Mouse (Mus musculus) embryonic facial prominence, embryonic 11.5 days (tissue): ENCODE results near the gene Hsp90b1. TPM values are rescaled to one million over a fixed set of nuclear protein-coding genes. Genes with fewer than 3 reads are reported as not detected.
"Not testable (repeated sequence)": the region's sequence is repeated elsewhere in the genome, so short reads cannot be mapped to it uniquely, and the experiment has no call there.

Experiments used
- ATAC-seq: fragments of 200-750 bp; cut with Nextera tagmentation; replicated peaks from 2 replicates; pipeline ENCODE4 v1.8.0; 2017; ENCODE audit warnings: low read depth; ENCODE audit not compliant: insufficient number of reproducible peaks, low FRiP score, low TSS enrichment
- DNase-seq: peaks from one replicate; pipeline ENCODE4 v3.0.0-alpha.2; 2015; ENCODE audit warnings: low spot score
- H3K27ac ChIP-seq: fragments of 300-500 bp; sonication (generic); replicated peaks from 2 replicates; pipeline ENCODE4 v1.5.1; 2014; ENCODE audit warnings: mild to moderate bottlenecking, low read depth, low read length, control low read depth
- H3K27me3 ChIP-seq: fragments of 300-500 bp; sonication (generic); 2 replicates; pipeline ENCODE4 v1.6.1; 2014; ENCODE audit warnings: mild to moderate bottlenecking, low read length, moderate library complexity, mixed read lengths; ENCODE audit not compliant: control insufficient read depth, insufficient read depth
- H3K36me3 ChIP-seq: fragments of 300-500 bp; sonication (generic); replicated peaks from 2 replicates; pipeline ENCODE4 v1.6.1; 2014; ENCODE audit warnings: low read depth, mild to moderate bottlenecking, low read length, moderate library complexity, mixed read lengths; ENCODE audit not compliant: control insufficient read depth, insufficient read depth
- H3K4me1 ChIP-seq: fragments of 300-500 bp; sonication (generic); 2 replicates; pipeline ENCODE4 v1.6.1; 2014; ENCODE audit warnings: low read length, mixed read lengths; ENCODE audit not compliant: control insufficient read depth, insufficient read depth
- H3K4me2 ChIP-seq: fragments of 300-500 bp; sonication (generic); 2 replicates; pipeline ENCODE4 v1.6.1; 2014; ENCODE audit warnings: low read depth, mild to moderate bottlenecking, control low read depth, low read length, moderate library complexity
- H3K4me3 ChIP-seq: fragments of 300-500 bp; sonication (generic); 2 replicates; pipeline ENCODE4 v1.5.1; 2014; ENCODE audit warnings: low read depth, low read length, control low read depth
- H3K9ac ChIP-seq: fragments of 300-500 bp; sonication (generic); replicated peaks from 2 replicates; pipeline ENCODE4 v1.6.1; 2014; ENCODE audit warnings: mild to moderate bottlenecking, control low read depth, low read length
- H3K9me3 ChIP-seq: fragments of 300-500 bp; sonication (generic); replicated peaks from 2 replicates; pipeline ENCODE4 v1.6.1; 2016; ENCODE audit warnings: mild to moderate bottlenecking, low read length, inconsistent platforms, mixed read lengths; ENCODE audit not compliant: control insufficient read depth
- WGBS: fragments of 180-500 bp; shearing (Covaris S2); extraction: QIAGEN DNeasy Blood & Tissue Kit; methylation state at CpG from one replicate; pipeline ENCODE4 v1.1.7; 2014; 5-methylcytosine and 5-hydroxymethylcytosine counted together
- microRNA-seq: library from miRNA; unstranded; fragments of <30 nt; microRNA quantifications from one replicate; pipeline ENCODE4, GENCODE M21; 2016; ENCODE audit warnings: borderline number of aligned reads
- polyA plus RNA-seq: library from polyadenylated mRNA; unstranded; fragments of >200 nt; fragmentation: Nextera tagmentation; extraction: Ambion mirVana; gene quantifications from 2 replicates; pipeline ENCODE4 v1.2.1, GENCODE M21; 2014

The Hsp90b1 gene
- polyA plus RNA-seq, 1 experiment from 2014 or later = 673 TPM

DNA sequence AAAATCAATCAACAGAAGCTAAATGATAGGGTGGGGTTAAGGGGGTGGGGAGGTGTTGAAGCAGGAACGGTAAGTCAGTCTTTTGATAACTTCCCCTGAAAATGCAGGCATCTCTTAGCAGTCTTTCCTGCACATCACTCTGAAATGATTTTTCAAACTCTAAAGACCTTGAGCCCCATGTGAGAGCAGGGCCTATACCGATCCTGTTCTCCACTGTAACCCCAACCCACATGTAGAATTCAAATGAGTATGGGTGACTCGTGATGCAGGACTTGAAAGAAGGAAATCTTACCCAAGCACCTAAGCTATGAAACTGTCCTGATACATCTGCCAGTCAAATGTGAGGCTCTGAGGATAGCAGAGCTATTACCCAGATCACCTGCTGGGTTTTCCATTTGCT is 4.3 kb downstream of the Hsp90b1 start:
- H3K27ac ChIP-seq = no peak overlapping the region
- H3K27me3 ChIP-seq = no peaks in the 10 kb centered on the region
- peaks cover 5% of the 10 kb centered on the region; the same call in 1 of the 2 replicates for H3K4me1 ChIP-seq
- no peak overlapping the region for H3K4me2 ChIP-seq
- peaks cover 17% of the 10 kb centered on the region for H3K36me3 ChIP-seq
- H3K9ac ChIP-seq = no peak overlapping the region
- no peak overlapping the region for H3K4me3 ChIP-seq
- DNase-seq (no peak), ATAC-seq (no peak)
- 75% methylated on average over 3 of the region's 3 CpGs for WGBS
- no peaks in the 10 kb centered on the region for H3K9me3 ChIP-seq

DNA sequence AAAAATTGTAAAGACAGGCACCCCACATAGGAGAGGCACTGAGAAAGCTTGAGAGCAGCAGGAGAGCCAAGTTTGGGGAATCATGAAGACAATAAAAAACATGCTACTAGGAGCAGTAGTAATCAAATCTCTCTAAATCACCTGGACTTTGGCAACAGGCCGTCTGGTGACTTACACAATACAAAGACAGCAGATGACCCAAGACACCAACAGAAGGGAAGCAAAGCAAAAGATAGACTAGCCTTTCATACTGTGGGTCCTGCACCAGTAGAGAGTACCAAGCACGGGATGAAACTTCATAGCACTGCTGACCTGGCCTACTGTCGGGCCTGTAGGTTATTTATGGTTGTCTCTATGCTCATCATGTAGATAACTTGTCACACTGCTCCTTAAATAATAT is 5.1 kb downstream of the Hsp90b1 start:
- Histone ChIP-seq H3K36me3 (peaks cover 23% of the 10 kb centered on the region), H3K9me3 (no peaks in the 10 kb centered on the region), H3K9ac (no peak overlapping the region), H3K4me3 (no peak overlapping the region), H3K27ac (no peak overlapping the region), H3K27me3 (no peaks in the 10 kb centered on the region), H3K4me1 (peaks cover 5% of the 10 kb centered on the region; the same call in 1 of the 2 replicates), H3K4me2 (no peak overlapping the region)
- WGBS = 71% methylated on average over 3 of the region's 3 CpGs
- DNase-seq (no peak), ATAC-seq (no peak)

DNA sequence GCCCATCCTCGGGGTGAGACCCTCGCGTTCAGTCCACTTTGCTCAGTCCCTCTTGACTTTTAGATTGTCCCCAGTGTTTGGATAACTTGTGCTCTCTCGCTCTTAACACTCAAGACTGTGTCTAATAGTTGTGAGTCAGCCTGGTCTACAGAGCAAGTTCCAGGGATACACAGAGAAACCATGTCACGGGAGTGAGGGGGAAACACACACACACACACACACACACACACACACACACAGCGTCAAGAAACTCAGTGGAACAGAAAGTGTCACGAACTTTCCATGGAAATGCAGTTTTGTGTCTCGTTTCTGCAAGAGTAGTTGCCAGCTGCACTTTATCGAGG is 19.3 kb downstream of the Hsp90b1 start:
- 30% methylated on average over 9 of the region's 9 CpGs for WGBS
- not testable (repeated sequence) for ATAC-seq, H3K36me3 ChIP-seq, DNase-seq, H3K27me3 ChIP-seq, H3K9me3 ChIP-seq, H3K27ac ChIP-seq, H3K4me1 ChIP-seq
- peak overlapping the region; percentile 65 for H3K4me2 ChIP-seq
- H3K4me3 ChIP-seq = peak overlapping the region; percentile 58
- peak overlapping the region; percentile 87 for H3K9ac ChIP-seq

DNA sequence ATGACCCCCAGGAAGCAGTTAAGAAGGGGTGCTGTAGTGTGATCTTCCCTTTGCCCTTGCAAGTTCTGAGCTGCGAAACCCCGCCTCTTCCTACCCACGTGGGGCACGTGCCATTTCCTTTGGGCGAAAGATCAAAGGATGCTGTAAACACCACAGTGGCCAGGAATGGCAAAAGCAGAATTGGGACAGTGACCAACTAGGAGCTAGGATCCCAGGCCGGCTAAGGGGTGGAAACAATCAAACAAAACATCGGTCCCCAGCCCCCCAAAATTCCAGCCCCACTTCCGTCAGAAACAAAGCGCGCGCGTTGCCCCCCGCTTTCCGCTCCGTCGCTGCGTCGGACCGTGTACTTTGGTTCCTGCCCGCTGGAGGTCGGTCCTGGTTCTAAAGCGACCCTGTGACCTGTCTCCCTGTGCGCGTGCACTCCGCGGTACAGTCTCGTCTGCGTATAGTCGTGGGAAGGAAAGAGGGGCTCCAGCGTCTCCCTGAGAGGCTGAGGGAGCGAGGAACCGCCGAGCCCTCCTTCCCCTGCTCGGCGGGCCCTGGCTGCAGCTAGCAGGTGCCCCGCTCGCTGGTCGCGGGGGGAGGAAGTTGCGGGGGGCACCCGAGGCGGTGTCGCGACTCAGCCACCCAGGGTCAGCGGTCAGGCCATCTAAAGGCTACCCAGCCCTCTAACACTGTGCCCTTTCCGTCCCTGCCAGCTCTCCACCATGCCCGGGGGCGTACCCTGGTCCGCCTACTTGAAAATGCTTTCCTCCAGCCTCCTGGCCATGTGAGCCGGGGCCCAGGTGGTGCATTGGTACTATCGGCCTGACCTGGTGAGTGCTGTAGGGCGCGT is 19.9 kb downstream of the Hsp90b1 start:
- H3K9me3 ChIP-seq, H3K4me1 ChIP-seq, H3K36me3 ChIP-seq, H3K27me3 ChIP-seq: not testable (repeated sequence)
- H3K9ac ChIP-seq = peak overlapping the region; percentile 87
- H3K4me2 ChIP-seq = peak overlapping the region; percentile 65
- peak overlapping the region; percentile 58 for H3K4me3 ChIP-seq
- WGBS = 0% methylated on average over 49 of the region's 53 CpGs
- H3K27ac ChIP-seq = peak overlapping the region; percentile 47; the same call in 1 of the 2 replicates
- ATAC-seq (peak; percentile 87), DNase-seq (peak; percentile 85)

DNA sequence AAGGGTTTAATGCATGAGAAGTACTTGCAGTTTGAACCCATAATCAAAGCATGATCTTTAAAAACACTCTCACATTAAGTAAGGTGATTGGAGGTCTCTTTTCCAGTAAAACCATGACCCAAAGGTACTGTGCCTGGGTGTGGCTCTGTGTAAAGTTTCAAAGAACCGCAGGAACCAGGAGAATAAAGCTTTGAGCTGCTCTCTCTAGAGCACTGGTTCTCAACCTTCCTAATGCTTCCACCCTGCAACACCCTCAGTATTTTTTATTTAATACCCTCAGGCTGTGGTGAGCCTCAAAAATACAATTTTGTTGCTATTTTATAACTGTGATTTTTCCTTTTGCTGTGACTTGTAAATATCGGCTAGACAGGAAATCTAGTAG is 20.5 kb downstream of the Hsp90b1 start:
- not testable (repeated sequence) for H3K9me3 ChIP-seq, H3K4me2 ChIP-seq, H3K27ac ChIP-seq, H3K9ac ChIP-seq, H3K27me3 ChIP-seq, H3K4me3 ChIP-seq, H3K36me3 ChIP-seq, H3K4me1 ChIP-seq, DNase-seq
- ATAC-seq = peak; percentile 49; the same call in 1 of the 2 replicates
- WGBS = 38% methylated on average over 2 of the region's 2 CpGs

DNA sequence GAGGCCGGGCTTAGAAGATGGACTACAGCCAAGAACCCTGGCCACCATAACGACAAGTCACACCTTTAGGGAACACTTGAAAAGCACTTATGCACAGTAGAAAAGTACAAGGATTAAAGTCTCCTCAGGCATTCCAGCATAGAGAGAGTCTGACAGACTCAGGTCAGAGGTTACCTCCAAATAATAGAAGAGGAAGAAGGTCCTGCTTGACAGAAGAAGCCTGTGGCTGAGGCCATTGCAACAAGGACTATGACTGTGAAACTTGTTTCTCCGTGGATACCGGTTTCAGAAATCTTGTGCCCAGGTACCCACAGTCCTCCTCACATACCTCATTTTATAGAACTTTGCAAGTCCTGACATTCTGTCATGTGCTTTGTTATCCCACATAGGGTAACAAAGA is 34.8 kb downstream of the Hsp90b1 start:
- not testable (repeated sequence) for ATAC-seq, H3K9ac ChIP-seq, H3K27me3 ChIP-seq, H3K27ac ChIP-seq, H3K36me3 ChIP-seq, H3K4me3 ChIP-seq, H3K9me3 ChIP-seq, DNase-seq, H3K4me1 ChIP-seq, H3K4me2 ChIP-seq
- WGBS = 89% methylated on average over 4 of the region's 4 CpGs

Small RNA genes lying within 50 kb of the gene (microRNA-seq; reads per million reads assigned to microRNA genes)
- gene Gm25745 = 2.4 reads per million

Other genes with a start within 250 kb of the Hsp90b1 start
- 2.0 and 3.1 TPM in 2 replicates for gene Syn3, start 206.6 kb downstream of the Hsp90b1 start, polyA plus RNA-seq
- gene Ttc41, start 302 bp upstream of the Hsp90b1 start, polyA plus RNA-seq = 1.6 and 2.0 TPM in 2 replicates
- 0.24 and 0.31 TPM in 2 replicates for gene Gm49358, start 58.5 kb upstream of the Hsp90b1 start, polyA plus RNA-seq
- 1.1 and 1.6 TPM in 2 replicates for gene Nt5dc3, start 73.5 kb upstream of the Hsp90b1 start, polyA plus RNA-seq